Mouse (Mus musculus) spleen, adult 2 months (tissue): ENCODE measurements around the gene Samd4.

Source experiments
- CTCF ChIP-seq: fragments of 200-500 bp; IDR thresholded peaks from 2 replicates; pipeline ENCODE4 v1.5.1; 2011; ENCODE audit warnings: mild to moderate bottlenecking, inconsistent platforms; ENCODE audit not compliant: insufficient read depth, insufficient read length, insufficient replicate concordance; ENCODE audit errors: extremely low read depth
- POLR2A ChIP-seq: fragments of 200-500 bp; IDR thresholded peaks from 2 replicates; pipeline ENCODE4 v1.6.1; 2011; ENCODE audit warnings: low read depth, low read length, inconsistent platforms

DNA sequence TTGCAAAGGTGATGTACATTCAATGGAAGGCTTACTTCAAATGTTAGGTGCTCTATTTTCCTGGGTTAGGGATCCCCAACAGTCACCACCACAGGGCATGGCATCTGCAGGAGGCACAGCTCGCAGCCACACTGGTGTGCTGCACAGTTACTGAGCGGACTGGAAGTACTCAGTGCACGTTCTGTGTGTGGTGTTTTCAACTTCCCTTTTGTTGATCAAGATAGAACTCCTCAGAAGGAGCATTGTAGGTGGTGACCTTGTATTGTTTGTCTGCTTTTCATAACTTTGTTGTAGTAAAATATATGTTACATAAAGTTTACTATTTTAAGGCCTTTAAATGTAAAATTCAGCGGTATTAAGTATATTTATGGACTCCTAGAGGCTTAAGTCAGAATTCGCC is 19.7 kb upstream of the Samd4 start:
- TF ChIP-seq CTCF, result no peak
- TF ChIP-seq POLR2A, result no peak
